Mouse (Mus musculus) hindbrain, postnatal 0 days (tissue): ENCODE measurements around the gene Wdr4. TPM values are rescaled to one million over a fixed set of nuclear protein-coding genes. Genes with fewer than 3 reads are reported as not detected.
"Not testable (repeated sequence)": the region's sequence is repeated elsewhere in the genome, so short reads cannot be mapped to it uniquely, and the experiment has no call there.

Experiments
- ATAC-seq: fragments of 200-750 bp; cut with Nextera tagmentation; 2 replicates; pipeline ENCODE4 v1.8.0; 2017; ENCODE audit warnings: mild to moderate bottlenecking, moderate TSS enrichment, moderate library complexity
- DNase-seq: peaks from one replicate; pipeline ENCODE4 v3.0.0-alpha.2; 2015; ENCODE audit warnings: low spot score
- H3K27ac ChIP-seq: fragments of 300-500 bp; sonication (generic); 2 replicates; pipeline ENCODE4 v1.5.1; 2014; ENCODE audit warnings: mild to moderate bottlenecking
- H3K27me3 ChIP-seq: fragments of 300-500 bp; sonication (generic); 2 replicates; pipeline ENCODE4 v1.6.1; 2014; ENCODE audit warnings: low read length, mixed read lengths; ENCODE audit not compliant: insufficient read depth
- H3K36me3 ChIP-seq: fragments of 300-500 bp; sonication (generic); 2 replicates; pipeline ENCODE4 v1.6.1; 2014; ENCODE audit warnings: low read length, mixed read lengths; ENCODE audit not compliant: insufficient read depth
- H3K4me1 ChIP-seq: fragments of 300-500 bp; sonication (generic); 2 replicates; pipeline ENCODE4 v1.6.1; 2014; ENCODE audit warnings: antibody characterized with exemption, low read length, mixed read lengths; ENCODE audit not compliant: insufficient read depth
- H3K4me2 ChIP-seq: fragments of 300-500 bp; sonication (generic); 2 replicates; pipeline ENCODE4 v1.6.1; 2014; ENCODE audit warnings: low read depth, mild to moderate bottlenecking, low read length, moderate library complexity, mixed read lengths
- H3K4me3 ChIP-seq: fragments of 300-500 bp; sonication (generic); 2 replicates; pipeline ENCODE4 v1.5.1; 2014; ENCODE audit warnings: low read length
- H3K9ac ChIP-seq: fragments of 300-500 bp; sonication (generic); replicated peaks from 2 replicates; pipeline ENCODE4 v1.6.1; 2014; ENCODE audit warnings: mild to moderate bottlenecking, low read length, moderate library complexity, mixed read lengths
- H3K9me3 ChIP-seq: fragments of 300-500 bp; sonication (generic); 2 replicates; pipeline ENCODE4 v1.6.1; 2016; ENCODE audit warnings: low read length, mixed read lengths
- CTCF ChIP-seq: IDR thresholded peaks from 2 replicates; pipeline ENCODE4 v1.5.1; 2016; ENCODE audit warnings: antibody characterized with exemption, control low read depth, low read depth
- WGBS: fragments of 180-500 bp; shearing (Covaris S2); extraction: QIAGEN DNeasy Blood & Tissue Kit; methylation state at CpG from one replicate; pipeline ENCODE4 v1.1.7; 2014; 5-methylcytosine and 5-hydroxymethylcytosine counted together
- polyA plus RNA-seq: library from polyadenylated mRNA; unstranded; fragments of >200 nt; fragmentation: Nextera tagmentation; extraction: Ambion mirVana; gene quantifications from 2 replicates; pipeline ENCODE4 v1.2.1, GENCODE M21; 2015
- total RNA-seq: library from RNA; depleted of rRNA; stranded (reverse); fragments of >200 nt; gene quantifications from 2 replicates; pipeline ENCODE4 v1.2.3, GENCODE M21; 2014

The Wdr4 gene
- total and polyA plus RNA-seq, 2 experiments from 2014 or later, result 26.8 to 56.5 TPM

DNA sequence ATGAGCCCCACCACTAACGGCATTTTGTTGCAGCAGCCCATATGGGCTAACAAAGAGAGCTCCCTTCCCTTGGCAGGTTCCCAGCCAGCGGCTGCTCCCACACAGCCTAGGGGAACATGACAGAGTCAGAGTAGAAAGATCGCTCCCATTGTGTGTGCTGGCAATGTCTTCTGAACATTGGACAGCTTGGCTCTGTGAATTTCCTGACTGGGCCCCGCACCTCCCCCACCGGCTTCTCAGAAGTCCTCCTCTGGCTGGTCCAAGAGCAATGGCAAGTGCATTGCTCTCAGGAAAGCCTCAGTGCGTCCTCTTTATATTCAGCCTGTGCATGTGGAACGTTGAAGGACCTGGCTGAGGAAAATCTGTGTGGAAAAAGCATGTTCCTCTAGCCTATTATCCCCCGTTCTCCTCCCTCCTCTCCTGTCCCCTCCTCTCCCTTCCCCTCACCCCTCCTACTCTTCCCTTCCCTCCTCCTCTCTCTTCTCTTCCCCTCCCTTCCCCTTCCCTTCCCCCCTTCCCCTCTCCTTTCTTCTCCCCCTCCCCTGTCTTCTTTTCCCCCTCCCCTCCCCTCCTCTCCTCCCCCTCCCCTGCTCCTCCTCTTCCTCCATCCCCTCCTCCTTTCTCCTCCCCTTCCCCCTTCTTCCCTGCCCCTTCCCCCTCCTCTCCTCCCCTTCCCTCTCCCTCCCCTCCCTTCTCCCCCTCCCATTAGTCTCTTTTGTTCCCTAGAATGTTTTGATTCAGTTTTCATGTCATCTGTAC lies 16.3 kb upstream of the Wdr4 start:
- TF ChIP-seq CTCF, result no peak
- DNase-seq, result peak; percentile 93
- Histone ChIP-seq H3K36me3 (peaks cover 5% of the 10 kb centered on the region; the same call in 1 of the 2 replicates), H3K4me1 (peaks cover 9% of the 10 kb centered on the region; the same call in 1 of the 2 replicates), H3K9me3 (no peaks in the 10 kb centered on the region), H3K4me2 (peak overlapping the region; percentile 30), H3K9ac (no peak overlapping the region), H3K27me3 (no peaks in the 10 kb centered on the region), H3K27ac (peak overlapping the region; percentile 87), H3K4me3 (no peak overlapping the region)
- 9% methylated on average over 8 of the region's 8 CpGs for WGBS
- peak; percentile 95 for ATAC-seq

DNA sequence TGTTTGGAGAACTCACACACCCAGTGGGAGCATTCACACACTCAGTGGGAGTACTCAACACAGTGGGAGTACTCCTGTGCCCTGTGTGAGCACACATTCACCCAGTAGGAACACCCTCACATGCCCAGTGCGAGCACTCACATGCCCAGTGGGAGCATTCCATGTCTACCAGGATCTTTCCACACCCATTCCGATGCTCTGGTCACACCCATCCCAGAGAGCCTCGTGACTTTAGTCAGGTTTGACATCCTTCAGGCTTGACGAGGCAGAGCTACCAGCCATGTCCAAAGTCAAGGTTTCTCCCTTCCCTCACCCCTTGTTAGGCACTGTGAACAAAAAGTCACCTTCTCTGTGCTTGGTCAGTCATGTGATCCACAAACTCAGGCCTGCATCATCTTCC lies 15.6 kb upstream of the Wdr4 start:
- Histone ChIP-seq H3K4me1 (peaks cover 9% of the 10 kb centered on the region; the same call in 1 of the 2 replicates), H3K9me3 (no peaks in the 10 kb centered on the region), H3K27ac (peak overlapping the region; percentile 87), H3K4me3 (no peak overlapping the region), H3K9ac (no peak overlapping the region), H3K27me3 (no peaks in the 10 kb centered on the region), H3K36me3 (peaks cover 11% of the 10 kb centered on the region; the same call in 1 of the 2 replicates), H3K4me2 (no peak overlapping the region)
- 46% methylated on average over 4 of the region's 4 CpGs for WGBS
- DNase-seq, result no peak
- TF ChIP-seq CTCF, result no peak
- ATAC-seq, result peak; percentile 48

DNA sequence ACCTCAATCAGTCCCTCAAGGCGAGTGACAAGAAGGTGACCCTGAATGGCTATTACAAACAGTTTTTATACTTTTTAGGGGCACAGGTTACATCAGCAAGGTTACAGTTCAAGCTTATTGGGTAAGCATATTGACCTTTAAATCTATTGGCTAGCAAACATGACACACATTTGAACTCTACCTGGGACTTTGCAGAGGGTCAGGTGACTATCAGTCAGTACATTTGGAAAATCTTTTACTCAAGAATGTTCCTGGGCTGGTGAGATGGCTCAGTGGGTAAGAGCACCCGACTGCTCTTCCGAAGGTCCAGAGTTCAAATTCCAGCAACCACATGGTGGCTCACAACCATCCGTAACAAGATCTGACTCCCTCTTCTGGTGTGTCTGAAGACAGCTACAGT lies 12.6 kb upstream of the Wdr4 start:
- not testable (repeated sequence) for DNase-seq, H3K9ac ChIP-seq, ATAC-seq, H3K4me1 ChIP-seq, H3K4me2 ChIP-seq, H3K27me3 ChIP-seq, H3K4me3 ChIP-seq, H3K27ac ChIP-seq, H3K9me3 ChIP-seq
- peaks cover 18% of the 10 kb centered on the region for H3K36me3 ChIP-seq
- 87% methylated on average over 3 of the region's 4 CpGs for WGBS

DNA sequence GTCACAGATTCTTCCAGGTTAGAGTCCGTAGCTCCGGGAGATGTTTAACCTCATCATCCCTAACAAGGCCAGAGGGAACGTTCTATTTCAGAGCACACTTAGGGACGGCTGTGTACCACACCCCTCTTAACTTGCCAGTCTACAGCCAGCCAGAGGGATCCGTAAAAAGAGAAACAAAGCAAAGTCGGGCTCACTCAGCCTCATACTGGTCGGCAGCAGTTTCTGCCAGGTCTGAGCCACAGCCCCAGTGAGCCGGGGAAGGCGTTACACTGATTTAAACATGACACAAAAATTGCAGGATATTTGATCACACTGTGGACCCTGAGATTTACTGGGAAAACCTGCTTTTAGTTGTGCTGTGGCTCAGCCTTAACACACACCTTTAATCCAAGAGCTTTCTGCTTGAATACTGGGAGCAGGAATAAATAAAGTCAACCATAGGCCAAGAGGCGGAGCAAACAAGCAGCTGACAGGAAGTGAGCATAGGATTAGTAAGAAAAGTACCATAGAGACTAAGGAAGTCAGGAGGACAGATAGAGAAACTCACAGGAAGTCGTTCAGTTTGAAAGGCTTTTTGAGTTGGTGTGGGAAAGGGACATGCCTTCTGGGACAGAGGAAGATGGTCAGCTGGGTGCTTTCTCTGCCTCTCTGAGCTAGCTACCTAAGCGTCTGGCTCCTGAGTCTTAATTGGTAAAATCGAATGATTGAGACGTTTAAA lies 11.8 kb upstream of the Wdr4 start:
- Histone ChIP-seq H3K4me2 (no peak overlapping the region), H3K9me3 (no peaks in the 10 kb centered on the region), H3K36me3 (peaks cover 25% of the 10 kb centered on the region), H3K9ac (no peak overlapping the region), H3K4me3 (no peak overlapping the region), H3K27me3 (no peaks in the 10 kb centered on the region), H3K4me1 (peaks cover 9% of the 10 kb centered on the region; the same call in 1 of the 2 replicates), H3K27ac (no peak overlapping the region)
- 89% methylated on average over 14 of the region's 14 CpGs for WGBS
- no peak for TF ChIP-seq CTCF
- ATAC-seq (no peak), DNase-seq (no peak)

DNA sequence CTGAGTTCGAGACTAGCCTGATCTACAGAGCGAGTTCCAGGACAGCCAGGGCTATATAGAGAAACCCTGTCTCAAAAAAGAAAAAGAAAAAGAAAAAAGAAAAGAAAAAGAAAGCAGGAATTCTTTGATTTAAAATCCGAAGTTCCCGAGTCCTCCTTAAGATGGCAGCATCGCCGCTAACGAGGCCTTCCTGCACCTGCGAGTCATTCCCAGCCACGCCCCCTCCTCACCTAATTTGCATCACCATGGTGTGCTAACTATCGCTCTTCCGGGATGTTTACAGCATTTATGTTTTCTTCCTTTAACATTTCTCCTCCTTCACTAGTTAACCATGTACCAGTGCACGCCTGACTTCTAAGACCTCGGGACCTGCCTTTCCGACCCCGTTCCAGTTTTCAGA lies 9.5 kb upstream of the Wdr4 start:
- H3K27me3 ChIP-seq, result no peaks in the 10 kb centered on the region
- peak; percentile 46; the same call in 1 of the 2 replicates for ATAC-seq
- WGBS, result 26% methylated on average over 15 of the region's 15 CpGs
- no peaks in the 10 kb centered on the region for H3K4me1 ChIP-seq
- no peak overlapping the region for H3K4me2 ChIP-seq
- H3K36me3 ChIP-seq, result peaks cover 30% of the 10 kb centered on the region
- no peak overlapping the region for H3K9ac ChIP-seq
- no peak overlapping the region for H3K4me3 ChIP-seq
- H3K9me3 ChIP-seq, result no peaks in the 10 kb centered on the region
- DNase-seq, result peak; percentile 84
- peak; percentile 69 for TF ChIP-seq CTCF
- no peak overlapping the region for H3K27ac ChIP-seq

DNA sequence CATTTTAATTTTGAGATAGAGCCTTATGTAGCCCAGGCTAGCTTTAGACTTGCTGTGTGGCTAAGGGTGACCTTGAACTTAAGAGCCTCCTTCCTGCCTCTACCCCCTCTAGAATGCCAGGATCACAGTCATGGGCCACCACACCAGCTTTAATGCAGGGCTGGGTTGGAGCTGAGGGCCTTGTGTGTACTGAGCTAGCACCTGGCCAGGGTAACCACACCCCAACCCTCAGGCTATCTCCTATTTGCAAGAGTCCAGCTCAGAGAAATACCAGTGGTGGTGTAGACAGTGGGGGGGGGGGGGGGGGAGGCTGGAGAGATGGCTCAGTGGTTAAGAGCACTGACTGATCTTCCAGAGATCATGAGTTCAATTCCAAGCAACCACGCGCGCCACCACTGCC lies 6.0 kb upstream of the Wdr4 start:
- Histone ChIP-seq H3K27ac (no peak overlapping the region), H3K9me3 (no peaks in the 10 kb centered on the region), H3K36me3 (peaks cover 29% of the 10 kb centered on the region), H3K4me1 (peaks cover 4% of the 10 kb centered on the region; the same call in 1 of the 2 replicates), H3K9ac (no peak overlapping the region), H3K4me3 (no peak overlapping the region), H3K4me2 (no peak overlapping the region), H3K27me3 (no peaks in the 10 kb centered on the region)
- TF ChIP-seq CTCF, result no peak
- ATAC-seq (no peak), DNase-seq (no peak)
- WGBS, result 96% methylated on average over 3 of the region's 3 CpGs
